Mouse (Mus musculus): ENCODE data around the gene Cop1.

- TF ChIP-seq GATA1 (IDR thresholded peaks at IDR 0.05; ENCODE audit: borderline replicate concordance, low read length) (no peak), FLI1 (IDR thresholded peaks at IDR 0.05; ENCODE audit: low read length) (no peak)
Observed at GRCm38 (mm10) chr1:159281861-159282260, 49.7 kb downstream of the Cop1 start.
